Mouse (Mus musculus) myocyte (in vitro differentiated cells): Measurements from ENCODE around the gene 4931428L18Rik.

Experiments used
- E2F4 ChIP-seq: IDR thresholded peaks from one replicate; pipeline ENCODE4 v1.6.1; 2011; ENCODE audit warnings: mild to moderate bottlenecking, control low read depth, moderate library complexity; ENCODE audit not compliant: insufficient read depth
- MAX ChIP-seq: IDR thresholded peaks from one replicate; pipeline ENCODE4 v1.6.1; 2011; ENCODE audit warnings: low read depth, mild to moderate bottlenecking, control low read depth
- MYOG ChIP-seq, 3 experiments: IDR thresholded peaks; one replicate each; pipeline ENCODE4 v1.6.1; 2011; ENCODE audit warnings: control low read depth in 2 of 3, low read depth in 2 of 3, mild to moderate bottlenecking in 2 of 3; ENCODE audit not compliant: insufficient read length in 2 of 3, control insufficient read depth in 1 of 3, insufficient read depth in 1 of 3
- POLR2A ChIP-seq: IDR thresholded peaks from one replicate; pipeline ENCODE4 v1.6.1; 2011; ENCODE audit warnings: low read depth, mild to moderate bottlenecking, control low read depth, moderate library complexity; ENCODE audit not compliant: insufficient read length
- TCF12 ChIP-seq: IDR thresholded peaks from one replicate; pipeline ENCODE4 v1.6.1; 2011; ENCODE audit warnings: mild to moderate bottlenecking, control low read depth; ENCODE audit not compliant: poor library complexity, insufficient read depth, severe bottlenecking
- USF1 ChIP-seq: IDR thresholded peaks from one replicate; pipeline ENCODE4 v1.6.1; 2011; ENCODE audit warnings: low read depth, mild to moderate bottlenecking, control low read depth, moderate library complexity

DNA sequence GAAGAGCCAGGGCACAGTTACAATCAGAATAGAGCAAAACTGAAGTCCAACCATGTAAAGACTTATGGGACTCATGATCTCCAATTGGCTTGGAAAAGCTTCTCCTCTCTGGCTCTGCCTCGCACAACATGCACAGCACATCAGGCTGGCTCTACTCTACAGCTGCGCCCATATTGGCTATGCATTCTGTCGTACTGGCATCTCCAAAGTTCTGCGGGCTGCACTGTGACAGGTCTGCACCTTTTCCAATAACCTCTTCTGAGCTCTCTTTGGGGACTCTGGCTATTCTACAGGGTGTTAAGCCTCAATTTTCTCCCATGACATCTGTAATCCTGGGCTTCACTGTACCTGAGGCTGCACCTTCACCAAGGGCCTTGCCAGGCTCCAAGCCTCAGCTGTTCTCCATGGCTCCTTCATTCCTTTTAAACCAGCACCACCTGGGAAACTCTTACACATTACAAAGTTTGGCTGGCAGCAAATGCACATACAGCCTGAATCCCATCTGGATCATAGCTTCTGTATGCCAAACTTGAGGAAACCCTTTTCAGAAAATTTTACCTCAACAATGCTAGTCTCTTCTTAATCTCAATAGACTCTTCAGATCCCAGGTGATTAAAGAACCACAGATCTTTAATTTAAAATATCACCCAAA lies 1.8 kb downstream of the 4931428L18Rik start:
- TF ChIP-seq USF1 (no peak), MYOG (IDR thresholded peaks at IDR 0.05; ENCODE audit: control insufficient read depth in 1 of 3, insufficient read depth in 1 of 3, insufficient read length in 2 of 3, low read depth in 2 of 3) (no peak), TCF12 (no peak), POLR2A (no peak), MAX (no peak), E2F4 (no peak)
